Comparison of ENCODE assay signal across 19 mouse cellular contexts in genomic region chr6:89414126-89414525, GRCm38 (mm10). TPM values are rescaled to one million over a fixed set of nuclear protein-coding genes. Genes with fewer than 3 reads are reported as not detected.
A peak's percentile ranks its signal among the peaks of the same experiment; 100 is the strongest.
DNase-seq lines count a peak whose midpoint lies in the region; ATAC-seq and TF ChIP-seq lines count a peak whose summit lies in the region.
"Had no signal": no experiment of that assay in that cellular context is flagged by ENCODE, and none has a peak within 500 bp of the region (broad histone marks: within the 10 kb centered on the region; RNA-seq: fewer than 3 reads in every experiment).

No protein-coding gene starts in this region.

- no peak overlapping the region for H3K4me3 ChIP-seq in gastrocnemius, adult 2 months
- H3K4me3 ChIP-seq in lung, postnatal 0 days (ENCODE audit: low read depth, low read length), result no peak overlapping the region
- H3K4me3 ChIP-seq in small intestine, adult 2 months (ENCODE audit: low read depth, low read length), result no peak overlapping the region
- H3K4me3 ChIP-seq in forebrain, embryonic 12.5 days (replicated peaks), result no peak overlapping the region
- H3K4me3 ChIP-seq: embryonic facial prominence, embryonic 10.5 days; erythroblast, embryonic 14.5 days; hindbrain, embryonic 10.5 days; limb, embryonic 10.5 days; midbrain, embryonic 15.5 days had no signal

- TF ChIP-seq CTCF in gastrocnemius, adult 2 months (IDR thresholded peaks at IDR 0.05), result no peak
- TF ChIP-seq CTCF in lung, postnatal 0 days (IDR thresholded peaks at IDR 0.05), result no peak
- TF ChIP-seq CTCF in small intestine, adult 2 months (IDR thresholded peaks at IDR 0.05; ENCODE audit: extremely low read depth, insufficient read length, insufficient replicate concordance, low read depth, low read length), result no peak

- H3K36me3 ChIP-seq in lung, postnatal 0 days (ENCODE audit: insufficient read depth, low read length), result no peaks in the 10 kb centered on the region
- no peaks in the 10 kb centered on the region for H3K36me3 ChIP-seq in small intestine, adult 2 months (ENCODE audit: control insufficient read depth, insufficient read depth, low read length)
- no peaks in the 10 kb centered on the region for H3K36me3 ChIP-seq in forebrain, embryonic 12.5 days (replicated peaks)
- H3K36me3 ChIP-seq: embryonic facial prominence, embryonic 10.5 days; hindbrain, embryonic 10.5 days; limb, embryonic 10.5 days; midbrain, embryonic 15.5 days had no signal

- intact Hi-C loops in gastrocnemius, adult 2 months (cut with DNase I), result no loop called here

- DNase-seq in gastrocnemius, adult 2 months, result no peak
- no peak for DNase-seq in gastrocnemius, postnatal 10 days
- DNase-seq in ZHBTc4 (ENCODE audit: low read depth, low spot score), result peak; percentile 47
- DNase-seq in lung, postnatal 0 days (ENCODE audit: low spot score), result peak; percentile 96
- no peak for DNase-seq in thymus, postnatal 4 days
- DNase-seq in Muller cell, postnatal 12 days (ENCODE audit: inconsistent ontology term), result no peak
- DNase-seq: adrenal gland, postnatal 10 days; cerebellum, adult 18-20 months; cerebellum, postnatal 36 days; thymus, postnatal 14 days had no signal

- no peaks in the 10 kb centered on the region for H3K27me3 ChIP-seq in lung, postnatal 0 days (replicated peaks; ENCODE audit: insufficient read depth, low read length)
- H3K27me3 ChIP-seq in small intestine, adult 2 months (ENCODE audit: control insufficient read depth, insufficient read depth, low read length), result no peaks in the 10 kb centered on the region
- no peaks in the 10 kb centered on the region for H3K27me3 ChIP-seq in forebrain, embryonic 12.5 days
- H3K27me3 ChIP-seq: midbrain, embryonic 15.5 days had no signal

- peak; percentile 95 for ATAC-seq in lung, postnatal 0 days
- ATAC-seq in forebrain, embryonic 12.5 days (ENCODE audit: low FRiP score), result no peak
- ATAC-seq: forebrain, embryonic 16.5 days; midbrain, embryonic 15.5 days had no signal

- peak overlapping the region; percentile 76 for H3K27ac ChIP-seq in gastrocnemius, adult 2 months
- H3K27ac ChIP-seq in lung, postnatal 0 days (ENCODE audit: low read length), result peak overlapping the region; percentile 85
- H3K27ac ChIP-seq in small intestine, adult 2 months (ENCODE audit: insufficient read depth, low read depth, low read length), result peak overlapping the region; percentile 52
- no peak overlapping the region for H3K27ac ChIP-seq in forebrain, embryonic 12.5 days
- H3K27ac ChIP-seq: embryonic facial prominence, embryonic 10.5 days; hindbrain, embryonic 10.5 days; limb, embryonic 10.5 days; midbrain, embryonic 15.5 days had no signal

- H3K9ac ChIP-seq in lung, postnatal 0 days (replicated peaks; ENCODE audit: low read depth), result no peak overlapping the region
- no peak overlapping the region for H3K9ac ChIP-seq in forebrain, embryonic 12.5 days
- H3K9ac ChIP-seq: midbrain, embryonic 15.5 days had no signal

- H3K4me2 ChIP-seq in lung, postnatal 0 days (replicated peaks; ENCODE audit: low read depth, low read length), result no peak overlapping the region
- H3K4me2 ChIP-seq in forebrain, embryonic 12.5 days, result no peak overlapping the region
- H3K4me2 ChIP-seq: liver, embryonic 11.5 days; midbrain, embryonic 15.5 days had no signal

- TF ChIP-seq POLR2A in small intestine, adult 2 months (IDR thresholded peaks at IDR 0.05; ENCODE audit: low read depth, low read length), result no peak

- 45% methylated on average over 4 of the region's 4 CpGs for WGBS in lung, postnatal 0 days
- 78% methylated on average over 4 of the region's 4 CpGs for WGBS in small intestine, adult 2 months
- WGBS in forebrain, embryonic 12.5 days, result 91% methylated on average over 4 of the region's 4 CpGs

- peak; percentile 99 for TF ChIP-seq EP300 in lung, postnatal 0 days (IDR thresholded peaks at IDR 0.05)

- H3K4me1 ChIP-seq in lung, postnatal 0 days (ENCODE audit: insufficient read depth, low read depth, low read length), result no peaks in the 10 kb centered on the region
- peaks cover 20% of the 10 kb centered on the region; the same call in 1 of the 2 replicates for H3K4me1 ChIP-seq in small intestine, adult 2 months (ENCODE audit: control insufficient read depth, insufficient read depth, insufficient read length, low read length)
- H3K4me1 ChIP-seq in forebrain, embryonic 12.5 days, result peaks cover 1% of the 10 kb centered on the region; the same call in 1 of the 2 replicates
- H3K4me1 ChIP-seq: embryonic facial prominence, embryonic 10.5 days; limb, embryonic 10.5 days; midbrain, embryonic 15.5 days had no signal

- no peaks in the 10 kb centered on the region for H3K9me3 ChIP-seq in lung, postnatal 0 days (ENCODE audit: low read length)
- H3K9me3 ChIP-seq in forebrain, embryonic 12.5 days, result no peaks in the 10 kb centered on the region
- H3K9me3 ChIP-seq: embryonic facial prominence, embryonic 10.5 days; hindbrain, embryonic 10.5 days; limb, embryonic 10.5 days; midbrain, embryonic 15.5 days had no signal

RNA-seq across cellular contexts. Expression of gene Plxna1, which starts 51.7 kb away (rescaled TPM):
- total RNA-seq in gastrocnemius, adult 2 months (2021), result 10 to 100 TPM; 10.9 to 13.0 TPM
- total RNA-seq in gastrocnemius, postnatal 10 days (2021), result 10 to 100 TPM; 44.1 to 54.4 TPM
- polyA plus RNA-seq in lung, postnatal 0 days (2015; fragmentation: Nextera tagmentation; extraction: Ambion mirVana), result 13.6 and 29.2 TPM in 2 replicates
- polyA plus RNA-seq in small intestine, adult 2 months (2012; rRNA removed), result 12.7 and 24.3 TPM in 2 replicates
- polyA plus RNA-seq in forebrain, embryonic 12.5 days (2016; fragmentation: Nextera tagmentation; extraction: Ambion mirVana), result 52.3 and 56.8 TPM in 2 replicates

Comparison
In these comparisons a context has a peak if more than half of its experiments do, and no peak if none do; other contexts are left out.
1. DNase-seq: peak in ZHBTc4 (single experiment) and lung, postnatal 0 days (single experiment); none in gastrocnemius, adult 2 months (single experiment), gastrocnemius, postnatal 10 days (single experiment), thymus, postnatal 4 days (single experiment) and Muller cell, postnatal 12 days (single experiment).